Mouse (Mus musculus) adrenal gland, postnatal 10 days (tissue): ENCODE data around the gene Sgsm2. TPM values are rescaled to one million over a fixed set of nuclear protein-coding genes. Genes with fewer than 3 reads are reported as not detected.

Experiments
- DNase-seq: peaks from one replicate; pipeline ENCODE4 v3.0.0; 2021; ENCODE audit warnings: mixed read lengths
- long read RNA-seq, 2 experiments: library from polyadenylated mRNA; stranded (forward); transcript quantifications; one replicate each; pipeline ENCODE4 v2.0.0; 2021
- total RNA-seq, 2 experiments: library from RNA; stranded (reverse); gene quantifications; 2 replicates each; pipeline ENCODE4 v1.2.3; 2021

Gene Sgsm2
- total RNA-seq, result 10 to 100 TPM; 18.3 to 25.3 TPM
- long read RNA-seq, experiment 1, full-length matches to known transcripts, result 2 of 26 reads
- long read RNA-seq, experiment 1, partial matches to known transcripts, result 2 of 26 reads
- long read RNA-seq, experiment 1, other reads (novel, unspliced or antisense), result 22 of 26 reads
- long read RNA-seq, experiment 2, full-length matches to known transcripts, result 1 of 27 reads
- long read RNA-seq, experiment 2, partial matches to known transcripts, result 0 of 27 reads
- long read RNA-seq, experiment 2, other reads (novel, unspliced or antisense), result 26 of 27 reads

DNA sequence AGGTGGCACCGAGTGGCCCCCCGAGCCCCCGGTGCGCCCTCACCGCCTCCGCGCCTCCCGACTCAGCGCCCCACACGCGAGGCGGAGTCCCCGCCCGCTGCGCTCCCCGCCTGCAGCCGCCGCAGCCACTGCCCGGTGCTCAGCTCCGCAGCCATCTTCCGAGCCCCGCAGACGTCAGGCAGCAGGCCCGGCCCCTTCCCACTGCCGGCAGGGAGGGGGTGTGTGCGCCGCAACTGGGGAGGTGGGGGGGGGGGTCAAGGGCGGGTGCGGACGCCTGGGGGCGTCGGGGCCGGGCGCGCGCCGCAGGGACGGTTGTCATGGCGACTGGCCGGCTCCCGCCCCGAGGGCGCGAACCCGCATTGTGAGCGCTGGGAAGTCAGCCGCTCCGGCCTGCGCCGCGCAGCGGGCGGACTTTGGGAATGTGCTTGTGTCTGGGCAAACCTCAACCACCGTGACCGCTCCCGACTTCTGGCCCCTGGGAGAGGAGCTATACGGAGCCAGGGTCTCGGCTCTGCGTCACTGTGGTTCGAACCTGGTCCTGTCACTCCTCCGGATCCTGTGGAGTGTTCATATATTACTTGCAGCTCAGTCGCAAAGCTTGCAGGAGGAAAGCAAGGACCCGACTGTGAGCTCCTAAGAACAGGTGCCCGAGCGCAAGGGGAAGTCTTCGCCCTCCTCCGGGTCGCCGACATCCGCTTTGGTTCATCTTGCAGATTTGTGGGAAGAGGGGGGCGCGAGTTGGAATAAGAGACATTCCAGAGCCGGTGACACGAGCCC is at the start of gene Sgsm2:
Sgsm2 (minus strand) TSS at position 160 of the 777 bp plus-strand sequence.
- DNase-seq, result peak; percentile 80

DNA sequence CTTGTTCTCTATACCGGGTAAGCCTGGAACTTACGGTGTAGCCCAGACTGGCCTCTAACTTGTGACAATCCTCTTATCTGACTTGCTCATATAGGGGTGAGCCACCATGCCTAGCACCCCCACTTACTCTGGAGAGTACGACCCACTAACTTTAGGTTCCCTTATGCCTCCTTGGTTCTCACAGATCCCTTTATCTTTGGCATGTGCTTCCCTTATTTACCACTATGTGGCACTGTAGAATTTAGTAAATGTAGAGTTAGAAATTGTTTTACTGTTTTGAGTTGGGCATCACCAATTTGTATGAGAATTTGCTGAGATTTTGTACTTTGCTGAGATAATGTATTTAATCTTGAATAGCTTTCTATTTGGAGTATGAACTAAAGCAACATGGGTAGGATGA is 49.5 kb upstream of the Sgsm2 start:
- no peak for DNase-seq

- no peak for DNase-seq
These were observed 33.5 kb upstream of the Sgsm2 start for GRCm38 (mm10) chr11:74930391-74930790.

- no peak for DNase-seq
These were observed 32.3 kb upstream of the Sgsm2 start for GRCm38 (mm10) chr11:74929111-74929510.

GRCm38 (mm10) chr11:74927236-74927725 is 30.4 kb upstream of the Sgsm2 start:
- DNase-seq, result peak; percentile 18

GRCm38 (mm10) chr11:74926388-74927005 is 29.6 kb upstream of the Sgsm2 start:
- peak; percentile 65 for DNase-seq

DNA sequence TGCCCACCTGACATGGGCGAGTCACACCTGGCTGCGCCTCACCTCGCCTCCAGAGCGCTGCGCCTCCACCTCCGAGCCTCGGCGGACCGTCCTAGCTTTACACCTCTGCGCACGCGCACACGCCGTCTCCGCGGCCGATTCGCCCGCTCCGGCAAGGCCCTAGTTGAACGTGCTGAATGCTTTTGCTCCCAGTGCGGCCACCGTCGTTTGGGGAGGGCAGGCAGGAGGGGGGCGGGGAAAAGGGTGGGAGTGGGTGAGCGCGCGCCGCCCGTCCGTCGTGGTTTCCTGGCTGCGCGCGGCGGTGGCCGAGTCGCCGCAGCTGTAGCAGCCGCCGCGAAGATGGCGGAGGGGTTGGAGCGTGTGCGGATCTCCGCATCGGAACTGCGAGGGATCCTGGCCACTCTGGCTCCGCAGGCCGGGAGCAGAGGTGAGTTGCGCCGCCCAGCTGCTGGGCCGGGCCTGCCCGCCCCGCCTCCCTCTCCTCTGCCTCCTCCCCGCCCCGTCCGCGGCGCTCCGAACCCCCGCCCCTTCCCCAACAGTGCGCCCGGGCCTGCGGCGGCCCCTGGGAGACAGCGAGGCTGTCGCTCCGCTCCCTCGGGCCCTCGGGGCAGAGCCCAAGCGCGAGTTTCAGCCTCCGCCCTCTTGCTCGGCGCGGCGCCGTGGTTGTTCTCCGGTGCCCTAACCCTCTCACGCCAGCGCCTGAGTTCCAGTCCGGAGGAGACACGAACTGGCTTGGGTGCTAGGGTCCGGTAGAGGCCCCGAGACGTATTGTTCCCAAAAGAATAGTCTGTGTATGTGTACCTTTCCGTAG is 28.9 kb upstream of the Sgsm2 start, which contains the start of the genes Smg6 and Srr:
Smg6 (plus strand) TSS at position 247 of the 811 bp plus-strand sequence.
Srr (minus strand) TSS at position 372 of the 811 bp plus-strand sequence.
- peak; percentile 96 for DNase-seq

DNA sequence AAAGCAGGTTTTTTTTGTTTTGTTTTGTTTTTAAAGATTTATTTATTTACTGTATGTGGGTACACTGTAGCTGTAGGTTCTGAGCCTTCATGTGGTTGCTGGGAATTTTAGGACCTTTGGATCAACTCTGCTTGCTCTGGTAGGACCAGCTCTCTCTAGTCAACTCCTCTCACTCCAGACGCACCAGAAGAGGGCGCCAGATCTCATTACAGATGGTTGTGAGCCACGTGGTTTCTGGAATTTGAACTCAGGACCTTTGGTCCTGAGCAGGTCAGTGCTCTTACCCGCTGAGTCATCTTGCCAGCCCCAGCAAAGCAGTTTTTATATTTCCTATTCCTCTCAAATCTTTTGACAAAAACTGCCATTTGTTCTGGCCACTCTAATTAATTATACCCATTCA is 27.3 kb upstream of the Sgsm2 start:
- peak; percentile 45 for DNase-seq

GRCm38 (mm10) chr11:74919249-74919648 is 22.4 kb upstream of the Sgsm2 start:
- no peak for DNase-seq

DNA sequence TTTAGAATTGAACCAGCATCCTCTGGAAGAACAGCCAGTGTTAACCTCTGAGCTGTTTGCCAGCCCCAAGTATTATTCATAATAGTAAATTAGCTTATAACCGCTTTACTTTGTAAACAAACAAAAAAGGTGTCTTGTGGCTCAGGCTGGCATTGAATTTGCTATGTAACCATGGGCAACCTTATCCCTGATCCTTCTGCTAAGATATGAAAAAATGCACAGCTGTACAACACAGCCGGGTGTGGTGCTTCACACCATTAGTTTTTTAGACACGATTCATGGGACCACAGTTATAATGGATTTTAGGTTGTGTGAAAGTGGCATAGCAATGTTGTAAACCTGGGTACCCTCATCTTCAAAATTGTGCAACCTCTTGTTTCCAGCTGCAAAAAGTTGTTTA is 15.6 kb upstream of the Sgsm2 start:
- DNase-seq, result no peak

GRCm38 (mm10) chr11:74909978-74910377 is 13.1 kb upstream of the Sgsm2 start:
- DNase-seq, result no peak

GRCm38 (mm10) chr11:74908618-74909399 is 11.9 kb upstream of the Sgsm2 start:
- no peak for DNase-seq

- no peak for DNase-seq
These were observed 11.0 kb upstream of the Sgsm2 start for GRCm38 (mm10) chr11:74907850-74908249.

- no peak for DNase-seq
These were observed 5.6 kb upstream of the Sgsm2 start for GRCm38 (mm10) chr11:74902416-74902815.

DNA sequence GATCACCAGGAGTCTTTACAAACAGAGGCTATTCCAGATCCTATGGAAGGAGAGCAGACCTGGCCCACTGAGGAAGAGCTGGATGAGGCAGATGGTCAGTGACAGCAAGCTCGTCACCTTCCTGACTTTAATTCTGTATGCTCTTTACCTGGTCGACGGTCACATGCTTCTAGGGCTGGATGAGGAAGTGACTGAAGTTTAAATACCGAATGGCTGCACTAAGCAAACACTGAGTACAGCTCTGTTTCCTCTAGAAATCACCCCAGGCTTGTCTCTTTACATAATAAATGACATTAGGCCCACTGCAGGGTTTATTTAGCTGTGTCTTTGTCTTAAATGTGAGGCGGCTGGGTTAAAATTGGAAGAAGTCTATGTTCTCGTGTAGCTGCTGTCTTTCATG is 4.7 kb upstream of the Sgsm2 start:
- DNase-seq, result no peak

DNA sequence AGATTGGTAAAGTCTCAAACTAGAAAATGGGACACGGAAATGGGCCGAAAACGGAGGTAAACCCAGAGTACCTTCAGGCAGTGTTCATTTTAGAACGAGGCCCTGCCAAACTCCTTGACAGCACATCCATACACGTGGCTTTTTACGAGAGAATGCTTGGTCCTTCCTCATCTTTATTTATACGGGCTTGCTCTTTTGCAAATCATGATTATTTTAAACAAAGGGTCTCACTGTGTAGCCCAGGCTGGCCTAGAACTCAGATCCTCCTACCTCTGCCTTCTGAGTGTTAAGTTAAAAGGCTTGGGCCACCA is 1.6 kb upstream of the Sgsm2 start:
- no peak for DNase-seq

DNA sequence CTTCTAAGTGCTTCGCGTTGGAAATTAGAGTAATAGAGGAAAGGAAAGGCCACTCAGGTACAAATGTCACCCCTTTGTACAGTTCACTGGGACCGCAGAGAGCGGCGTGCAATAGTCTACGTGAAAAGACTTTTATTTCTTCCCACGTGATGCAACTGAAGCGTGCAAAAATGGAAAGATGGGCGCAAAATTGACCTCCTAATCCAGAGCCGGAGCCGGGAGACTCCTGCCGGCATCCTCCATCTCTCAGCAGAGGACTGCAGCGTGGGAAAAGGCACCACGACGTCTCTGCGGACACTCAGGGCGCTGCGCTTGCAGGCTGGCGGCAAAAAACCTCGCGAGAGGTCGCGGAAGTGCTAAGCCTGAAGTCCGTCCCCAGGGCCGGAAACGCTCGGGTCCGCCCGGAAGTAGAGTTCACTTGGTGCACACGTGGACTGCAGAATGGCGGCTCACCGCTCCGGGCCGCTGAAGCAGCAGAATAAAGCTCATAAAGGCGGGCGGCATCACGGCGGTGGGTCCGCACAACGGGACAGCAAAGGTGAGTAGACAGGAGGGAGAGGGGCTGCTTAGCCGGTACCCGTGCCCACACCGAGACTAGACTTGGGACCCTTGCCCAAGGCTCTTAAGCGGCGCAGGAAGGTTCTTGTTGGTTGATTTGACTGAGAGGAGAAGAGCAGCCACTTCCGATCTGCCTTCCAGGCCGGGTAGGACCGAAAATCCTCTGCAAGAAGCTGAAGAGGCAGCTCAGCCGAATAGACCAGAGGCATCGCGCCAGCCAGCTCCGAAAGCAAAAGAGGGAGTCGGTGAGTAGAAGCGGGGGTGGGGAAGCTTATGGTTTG is 1.0 kb upstream of the Sgsm2 start, which contains the start of gene Tsr1:
Tsr1 (plus strand) TSS at position 394 of the 839 bp plus-strand sequence.
- DNase-seq, result peak; percentile 93

GRCm38 (mm10) chr11:74895980-74896900 is 620 bp downstream of the Sgsm2 start:
- DNase-seq, result peak; percentile 86

DNA sequence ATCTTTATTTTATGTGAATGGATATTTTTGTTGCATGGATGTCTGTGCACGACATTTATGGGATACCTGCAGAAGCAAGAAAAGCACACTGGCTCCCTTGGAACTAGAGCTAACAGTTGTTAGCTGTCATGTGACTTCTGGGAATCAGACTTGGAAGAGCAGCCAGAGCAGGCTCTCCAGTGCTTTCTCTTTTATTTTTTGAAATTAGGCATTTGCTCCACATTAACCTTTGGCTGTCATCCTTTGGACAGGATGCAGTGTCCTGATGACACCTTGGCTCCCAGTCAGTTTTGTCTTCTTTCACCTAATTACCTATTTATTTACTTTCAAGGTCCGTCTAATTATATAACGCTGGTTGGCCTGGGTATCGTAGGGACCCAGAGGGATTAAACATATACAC is 2.2 kb downstream of the Sgsm2 start:
- DNase-seq, result no peak
